Mouse (Mus musculus) myocyte (in vitro differentiated cells): Measurements from ENCODE around the gene Iqcn.

Experiments
- MAX ChIP-seq: IDR thresholded peaks from one replicate; pipeline ENCODE4 v1.6.1; 2011; ENCODE audit warnings: low read depth, mild to moderate bottlenecking, control low read depth
- POLR2A ChIP-seq: IDR thresholded peaks from one replicate; pipeline ENCODE4 v1.6.1; 2011; ENCODE audit warnings: low read depth, mild to moderate bottlenecking, control low read depth, moderate library complexity; ENCODE audit not compliant: insufficient read length
- POLR2AphosphoS2 ChIP-seq: IDR thresholded peaks from one replicate; pipeline ENCODE4 v1.6.1; 2011; ENCODE audit warnings: low read depth, control low read depth; ENCODE audit not compliant: insufficient read length

- no peak for TF ChIP-seq POLR2A
- TF ChIP-seq POLR2AphosphoS2: no peak
- no peak for TF ChIP-seq MAX
Measured at GRCm38 (mm10) chr8:70665599-70665998, 37.7 kb upstream of the Iqcn start.
